Mouse (Mus musculus): Measurements from ENCODE around the gene Olfr639. TPM values are rescaled to one million over a fixed set of nuclear protein-coding genes. Genes with fewer than 3 reads are reported as not detected.
"Not testable (repeated sequence)": the region's sequence is repeated elsewhere in the genome, so short reads cannot be mapped to it uniquely, and the experiment has no call there.

Gene Olfr639
- polyA plus RNA-seq, 1 experiment: not detected

- H3K4me3 ChIP-seq (ENCODE audit: extremely low read depth, insufficient read depth, insufficient read length): no peak within 1 kb of the TSS
- DNase-seq (ENCODE audit: low read depth in 1 of 2, low spot score in 2 of 2): no peak
- no peak for TF ChIP-seq CTCF (IDR thresholded peaks at IDR 0.05; ENCODE audit: extremely low read depth, insufficient read depth, insufficient read length, insufficient replicate concordance)
- no peaks in the 10 kb centered on the region for H3K4me1 ChIP-seq (ENCODE audit: control insufficient read depth, insufficient read depth, insufficient read length)
- H3K27ac ChIP-seq (ENCODE audit: insufficient read depth, low read length): no peak within 1 kb of the TSS
- H3K36me3 ChIP-seq (ENCODE audit: control insufficient read depth, insufficient read depth, low read length): no peaks in the 10 kb centered on the region
- no peaks in the 10 kb centered on the region for H3K27me3 ChIP-seq (ENCODE audit: control insufficient read depth, insufficient read depth, low read length)
- WGBS: 84% methylated on average over 6 of the region's 6 CpGs
Measured at GRCm38 (mm10) chr7:104025473-104025872, 8.4 kb upstream of the Olfr639 start, which contains the start of gene Olfr640. Gene Olfr640, minus strand, starts transcription at chr7:104025573.

GRCm38 (mm10) chr7:104021651-104022050, 4.5 kb upstream of the Olfr639 start:
- no peaks in the 10 kb centered on the region for H3K36me3 ChIP-seq (ENCODE audit: control insufficient read depth, insufficient read depth, low read length)
- no peak for DNase-seq (ENCODE audit: low read depth in 1 of 2, low spot score in 2 of 2)
- no peaks in the 10 kb centered on the region for H3K4me1 ChIP-seq (ENCODE audit: control insufficient read depth, insufficient read depth, insufficient read length)
- H3K27ac ChIP-seq (ENCODE audit: insufficient read depth, low read length): no peak overlapping the region
- no peak for TF ChIP-seq POLR2A (IDR thresholded peaks at IDR 0.05; ENCODE audit: low read depth, low read length)
- TF ChIP-seq CTCF (IDR thresholded peaks at IDR 0.05; ENCODE audit: extremely low read depth, insufficient read depth, insufficient read length, insufficient replicate concordance): no peak
- H3K27me3 ChIP-seq (ENCODE audit: control insufficient read depth, insufficient read depth, low read length): no peaks in the 10 kb centered on the region
- no peak overlapping the region for H3K4me3 ChIP-seq (ENCODE audit: extremely low read depth, insufficient read depth, insufficient read length)
- WGBS: 90% methylated on average over 6 of the region's 6 CpGs

GRCm38 (mm10) chr7:104018953-104019352, 1.9 kb upstream of the Olfr639 start:
- H3K36me3 ChIP-seq (ENCODE audit: control insufficient read depth, insufficient read depth, low read length): no peaks in the 10 kb centered on the region
- TF ChIP-seq CTCF (IDR thresholded peaks at IDR 0.05; ENCODE audit: extremely low read depth, insufficient read depth, insufficient read length, insufficient replicate concordance): no peak
- TF ChIP-seq POLR2A (IDR thresholded peaks at IDR 0.05; ENCODE audit: low read depth, low read length): no peak
- no peaks in the 10 kb centered on the region for H3K27me3 ChIP-seq (ENCODE audit: control insufficient read depth, insufficient read depth, low read length)

GRCm38 (mm10) chr7:103999124-103999523, 18.0 kb downstream of the Olfr639 start:
- no peak for TF ChIP-seq POLR2A (IDR thresholded peaks at IDR 0.05; ENCODE audit: low read depth, low read length)
- no peak for TF ChIP-seq CTCF (IDR thresholded peaks at IDR 0.05; ENCODE audit: extremely low read depth, insufficient read depth, insufficient read length, insufficient replicate concordance)
- Histone ChIP-seq H3K4me3 (ENCODE audit: extremely low read depth, insufficient read depth, insufficient read length) (no peak overlapping the region), H3K27ac (ENCODE audit: insufficient read depth, low read length) (no peak overlapping the region), H3K27me3 (ENCODE audit: control insufficient read depth, insufficient read depth, low read length) (no peaks in the 10 kb centered on the region), H3K36me3 (ENCODE audit: control insufficient read depth, insufficient read depth, low read length) (no peaks in the 10 kb centered on the region), H3K4me1 (ENCODE audit: control insufficient read depth, insufficient read depth, insufficient read length) (no peaks in the 10 kb centered on the region)
- DNase-seq (ENCODE audit: low read depth in 1 of 2, low spot score in 2 of 2): no peak

More at GRCm38 (mm10) chr7:104018953-104019352, 1.9 kb upstream of the Olfr639 start:
- no peak overlapping the region for H3K4me3 ChIP-seq (ENCODE audit: extremely low read depth, insufficient read depth, insufficient read length)
- no peak for DNase-seq (ENCODE audit: low read depth in 1 of 2, low spot score in 2 of 2)
- no peak overlapping the region for H3K27ac ChIP-seq (ENCODE audit: insufficient read depth, low read length)
- 83% methylated on average over 1 of the region's 1 CpGs for WGBS
- H3K4me1 ChIP-seq (ENCODE audit: control insufficient read depth, insufficient read depth, insufficient read length): no peaks in the 10 kb centered on the region

- no peak for TF ChIP-seq CTCF (IDR thresholded peaks at IDR 0.05; ENCODE audit: extremely low read depth, insufficient read depth, insufficient read length, insufficient replicate concordance)
- TF ChIP-seq POLR2A (IDR thresholded peaks at IDR 0.05; ENCODE audit: low read depth, low read length): no peak
- no peak for DNase-seq (ENCODE audit: low read depth in 1 of 2, low spot score in 2 of 2)
Measured at GRCm38 (mm10) chr7:103998446-103998845, 18.7 kb downstream of the Olfr639 start, which contains the start of gene Olfr638. Gene Olfr638, plus strand, starts transcription at chr7:103998746.

GRCm38 (mm10) chr7:103971782-103972181, 45.3 kb downstream of the Olfr639 start:
- WGBS: 53% methylated on average over 1 of the region's 1 CpGs
- TF ChIP-seq CTCF (IDR thresholded peaks at IDR 0.05; ENCODE audit: extremely low read depth, insufficient read depth, insufficient read length, insufficient replicate concordance) (no peak), POLR2A (IDR thresholded peaks at IDR 0.05; ENCODE audit: low read depth, low read length) (no peak)
- no peaks in the 10 kb centered on the region for H3K27me3 ChIP-seq (ENCODE audit: control insufficient read depth, insufficient read depth, low read length)
- no peaks in the 10 kb centered on the region for H3K4me1 ChIP-seq (ENCODE audit: control insufficient read depth, insufficient read depth, insufficient read length)
- no peak overlapping the region for H3K4me3 ChIP-seq (ENCODE audit: extremely low read depth, insufficient read depth, insufficient read length)
- H3K36me3 ChIP-seq (ENCODE audit: control insufficient read depth, insufficient read depth, low read length): no peaks in the 10 kb centered on the region
- no peak overlapping the region for H3K27ac ChIP-seq (ENCODE audit: insufficient read depth, low read length)
- no peak for DNase-seq (ENCODE audit: low read depth in 1 of 2, low spot score in 2 of 2)

More at GRCm38 (mm10) chr7:103998446-103998845, 18.7 kb downstream of the Olfr639 start, which contains the start of gene Olfr638:
- H3K27ac ChIP-seq (ENCODE audit: insufficient read depth, low read length): no peak within 1 kb of the TSS
- no peaks in the 10 kb centered on the region for H3K36me3 ChIP-seq (ENCODE audit: control insufficient read depth, insufficient read depth, low read length)
- no peak within 1 kb of the TSS for H3K4me3 ChIP-seq (ENCODE audit: extremely low read depth, insufficient read depth, insufficient read length)
- H3K27me3 ChIP-seq (ENCODE audit: control insufficient read depth, insufficient read depth, low read length): no peaks in the 10 kb centered on the region
- H3K4me1 ChIP-seq (ENCODE audit: control insufficient read depth, insufficient read depth, insufficient read length): no peaks in the 10 kb centered on the region

- no peak within 1 kb of the TSS for H3K27ac ChIP-seq (ENCODE audit: insufficient read depth, low read length)
- no peaks in the 10 kb centered on the region for H3K36me3 ChIP-seq (ENCODE audit: control insufficient read depth, insufficient read depth, low read length)
- no peaks in the 10 kb centered on the region for H3K4me1 ChIP-seq (ENCODE audit: control insufficient read depth, insufficient read depth, insufficient read length)
- no peak for DNase-seq (ENCODE audit: low read depth in 1 of 2, low spot score in 2 of 2)
- H3K4me3 ChIP-seq (ENCODE audit: extremely low read depth, insufficient read depth, insufficient read length): no peak within 1 kb of the TSS
- TF ChIP-seq CTCF (IDR thresholded peaks at IDR 0.05; ENCODE audit: extremely low read depth, insufficient read depth, insufficient read length, insufficient replicate concordance): no peak
- TF ChIP-seq POLR2A (IDR thresholded peaks at IDR 0.05; ENCODE audit: low read depth, low read length): no peak
- H3K27me3 ChIP-seq (ENCODE audit: control insufficient read depth, insufficient read depth, low read length): no peaks in the 10 kb centered on the region
- 83% methylated on average over 1 of the region's 1 CpGs for WGBS
Measured at GRCm38 (mm10) chr7:103970852-103971251, 46.3 kb downstream of the Olfr639 start, which contains the start of gene Olfr635. Gene Olfr635, plus strand, starts transcription at chr7:103971152.

GRCm38 (mm10) chr7:103966873-103967272, 50.2 kb downstream of the Olfr639 start:
- 96% methylated on average over 22 of the region's 22 CpGs for WGBS
- H3K27me3 ChIP-seq (ENCODE audit: control insufficient read depth, insufficient read depth, low read length); H3K4me1 ChIP-seq (ENCODE audit: control insufficient read depth, insufficient read depth, insufficient read length); H3K36me3 ChIP-seq (ENCODE audit: control insufficient read depth, insufficient read depth, low read length); DNase-seq (ENCODE audit: low read depth in 1 of 2, low spot score in 2 of 2); H3K4me3 ChIP-seq (ENCODE audit: extremely low read depth, insufficient read depth, insufficient read length); H3K27ac ChIP-seq (ENCODE audit: insufficient read depth, low read length): not testable (repeated sequence)
